Mouse (Mus musculus): ENCODE results near the gene Polr2f.

DNA sequence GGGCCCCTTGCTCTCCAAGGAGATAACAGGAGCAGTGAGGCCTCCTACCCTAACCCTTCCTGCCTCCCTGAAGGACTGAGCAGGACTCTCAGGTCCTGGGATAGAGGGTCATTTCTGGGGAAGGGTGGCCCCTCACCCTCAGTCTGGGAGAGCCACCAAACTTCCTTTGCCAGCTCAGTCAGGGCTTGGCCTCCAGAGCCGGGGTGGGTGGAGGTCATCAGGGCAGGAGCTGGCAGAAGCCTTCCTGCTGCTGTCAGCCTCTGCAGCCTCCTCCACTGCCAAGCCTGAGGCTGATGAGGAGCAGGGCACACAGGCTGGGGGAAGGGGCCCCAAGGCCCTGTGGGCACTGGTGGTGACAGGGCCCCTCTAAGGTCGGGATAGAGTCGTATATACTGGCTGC lies 14.8 kb downstream of the Polr2f start:
- no peak for TF ChIP-seq CTCF (IDR thresholded peaks at IDR 0.05; ENCODE audit: low read depth, low read length)
- no peak for TF ChIP-seq POLR2A (IDR thresholded peaks at IDR 0.05; ENCODE audit: insufficient read depth, low read length)
- TF ChIP-seq EP300 (IDR thresholded peaks at IDR 0.05; ENCODE audit: insufficient read depth, low read depth, low read length), result no peak
